Mouse (Mus musculus): Measurements from ENCODE around the gene Txnrd3. TPM values are rescaled to one million over a fixed set of nuclear protein-coding genes. Genes with fewer than 3 reads are reported as not detected.

The Txnrd3 gene
- total RNA-seq (2021), result 10 to 100 TPM; 17.6 to 18.1 TPM
- long read RNA-seq, experiment 1, transcript Txnrd3-201 (16 exons, 2,836 nt), result major isoform, 18 of 22 reads
- long read RNA-seq, experiment 1, partial matches to known transcripts, result 2 of 22 reads
- long read RNA-seq, experiment 1, other reads (novel, unspliced or antisense), result 2 of 22 reads
- long read RNA-seq, experiment 2, transcript Txnrd3-201 (16 exons, 2,836 nt), result major isoform, 57 of 67 reads
- long read RNA-seq, experiment 2, partial matches to known transcripts, result 4 of 67 reads
- long read RNA-seq, experiment 2, other reads (novel, unspliced or antisense), result 6 of 67 reads

DNA sequence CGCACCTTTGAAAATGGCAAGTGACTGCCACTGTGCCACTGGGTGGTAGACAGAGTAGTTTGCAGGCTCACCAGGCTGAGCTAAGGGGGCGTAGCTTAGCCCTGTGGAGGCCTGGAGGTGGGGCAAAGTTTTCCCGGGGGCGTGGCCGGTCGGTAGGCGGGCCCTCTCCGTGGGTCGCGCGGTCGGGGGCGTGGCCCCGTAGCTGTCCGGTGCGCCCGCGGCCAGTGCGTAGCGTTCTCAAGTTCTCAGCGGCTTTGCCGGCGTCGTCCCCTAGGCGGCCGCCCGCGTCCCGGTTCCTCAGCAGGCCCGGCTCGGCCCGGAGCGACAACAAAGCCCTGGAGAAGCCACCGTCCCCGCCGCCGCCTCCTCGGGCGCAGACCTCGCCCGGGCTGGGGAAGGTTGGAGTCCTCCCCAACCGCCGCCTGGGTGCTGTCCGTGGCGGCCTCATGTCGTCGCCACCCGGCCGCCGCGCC lies at the start of gene Txnrd3:
Gene Txnrd3, plus strand, starts transcription at position 191 of the 473 bp plus-strand sequence.
- DNase-seq (ENCODE audit: low spot score in 2 of 2), result peak; percentile 84 to 86

DNA sequence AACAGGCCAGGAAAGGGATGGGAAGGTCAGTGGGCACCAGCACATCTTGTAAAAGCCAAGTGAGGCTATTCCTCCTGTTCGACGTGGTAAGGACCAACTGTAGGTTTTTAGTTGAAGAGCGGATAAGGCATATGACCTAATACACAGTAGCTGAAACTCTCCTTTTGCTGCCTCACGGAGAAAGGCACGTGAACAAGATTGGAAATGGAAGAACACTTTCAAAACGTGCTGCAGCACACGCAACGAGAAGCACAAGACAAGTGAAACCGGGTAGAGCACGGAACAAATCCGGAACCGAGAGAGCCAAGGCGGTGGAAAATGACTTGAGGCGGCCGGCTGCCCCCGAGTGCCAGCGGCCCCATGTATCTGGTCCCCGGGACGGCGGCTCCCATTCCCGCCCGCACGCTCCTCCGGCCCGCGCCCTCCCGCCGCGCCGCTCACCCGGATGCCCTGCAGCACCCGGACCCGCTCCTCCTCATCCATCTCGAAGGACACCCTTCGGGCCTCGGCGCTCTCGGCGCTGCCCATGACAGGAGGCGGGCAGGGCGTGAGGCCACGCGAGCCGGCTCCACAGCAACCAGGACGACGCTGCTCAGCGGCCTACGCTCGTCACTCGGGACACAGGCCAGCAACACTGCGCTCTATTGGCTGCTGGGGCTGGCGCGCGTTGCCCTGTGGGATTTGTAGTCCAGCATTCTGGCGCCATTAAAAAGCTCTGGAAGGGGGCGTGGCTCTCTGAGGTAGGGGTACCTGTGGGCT lies 48.6 kb upstream of the Txnrd3 start, which contains the start of gene Chchd6:
Gene Chchd6, minus strand, starts transcription at position 635 of the 759 bp plus-strand sequence.
- DNase-seq (ENCODE audit: low spot score in 2 of 2), result peak; percentile 76 to 83

DNA sequence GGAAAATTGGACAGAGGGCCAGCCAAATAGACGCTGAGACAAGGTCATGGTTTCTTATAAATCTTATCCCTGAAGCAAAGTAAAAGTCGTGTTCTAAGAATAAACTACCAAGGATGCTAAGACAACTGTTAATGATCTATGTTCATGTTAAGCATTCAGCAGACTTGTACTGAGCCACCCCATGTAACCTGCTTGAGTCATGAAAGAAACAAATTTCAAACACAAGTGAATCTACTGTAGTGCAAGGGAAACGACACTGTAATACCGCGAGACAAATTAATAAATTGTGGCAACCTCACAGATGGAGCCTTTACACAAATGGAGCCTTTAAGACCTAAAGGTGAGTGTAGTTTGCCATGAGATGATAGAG lies 48.0 kb upstream of the Txnrd3 start:
- no peak for DNase-seq (ENCODE audit: low spot score in 2 of 2)

DNA sequence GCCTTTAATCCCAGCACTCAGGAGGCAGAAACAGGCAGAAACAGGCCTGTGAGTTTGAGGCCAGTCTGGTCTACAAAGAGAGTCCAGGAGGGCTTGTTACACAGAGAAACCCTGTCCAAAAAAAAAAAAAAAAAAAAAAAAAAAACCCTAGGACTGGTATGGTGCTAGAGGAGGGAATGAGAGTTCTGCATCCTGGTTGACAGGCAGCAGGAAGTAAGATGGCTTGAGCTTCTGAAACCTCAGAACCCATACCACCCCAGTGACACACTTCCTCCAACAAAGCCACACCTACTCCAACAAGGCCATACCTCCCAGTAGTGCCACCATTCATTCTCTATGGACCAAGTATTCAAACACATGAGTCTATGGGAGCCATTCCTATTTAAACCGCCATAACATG lies 47.3 kb upstream of the Txnrd3 start:
- no peak for DNase-seq (ENCODE audit: low spot score in 2 of 2)

DNA sequence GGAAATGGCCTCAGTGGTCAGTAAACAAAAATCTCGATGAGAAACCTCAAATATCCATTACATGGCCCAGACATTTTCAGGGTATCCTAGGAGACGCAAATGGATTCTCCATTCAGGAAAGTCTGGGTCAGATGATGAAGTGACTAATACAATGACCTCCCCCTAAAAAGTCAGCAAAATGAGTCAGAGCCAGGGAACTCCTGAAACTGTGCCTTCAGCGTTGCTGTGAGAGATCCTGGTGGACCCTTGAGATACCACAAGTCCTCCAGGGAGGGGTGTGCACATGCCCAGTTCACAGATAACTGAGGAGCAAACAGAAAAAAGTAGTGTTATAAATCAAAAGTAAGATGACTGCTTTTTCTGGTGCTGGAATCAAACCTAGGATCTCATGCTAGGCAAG lies 37.7 kb upstream of the Txnrd3 start:
- DNase-seq (ENCODE audit: low spot score in 2 of 2), result no peak

- DNase-seq (ENCODE audit: low spot score in 2 of 2), result no peak
These were observed 35.8 kb upstream of the Txnrd3 start for GRCm38 (mm10) chr6:89607999-89608398.

- DNase-seq (ENCODE audit: low spot score in 2 of 2), result no peak
These were observed 30.3 kb upstream of the Txnrd3 start for GRCm38 (mm10) chr6:89613336-89614106.

DNA sequence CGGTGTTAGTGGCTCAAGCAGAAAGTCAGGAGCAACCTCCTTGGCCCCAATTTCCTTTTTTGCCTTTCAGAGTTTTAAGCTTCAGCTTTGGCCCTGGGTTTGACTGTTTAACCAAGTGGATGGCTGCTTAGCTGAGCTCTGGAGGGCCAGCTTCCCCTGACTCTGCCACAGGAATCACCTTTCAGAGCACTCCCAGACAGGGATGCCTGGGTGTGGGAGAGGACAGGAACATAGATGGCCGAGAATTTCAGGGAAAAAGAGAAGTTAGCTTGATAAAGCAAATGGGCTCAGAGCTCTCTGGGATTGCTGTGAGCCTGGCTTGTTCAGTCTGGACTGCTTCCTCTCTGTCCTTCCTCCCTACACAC lies 29.7 kb upstream of the Txnrd3 start:
- DNase-seq (ENCODE audit: low spot score in 2 of 2), result no peak

GRCm38 (mm10) chr6:89614596-89615372 lies 29.0 kb upstream of the Txnrd3 start:
- DNase-seq (ENCODE audit: low spot score in 2 of 2), result no peak

- no peak for DNase-seq (ENCODE audit: low spot score in 2 of 2)
These were observed 28.4 kb upstream of the Txnrd3 start for GRCm38 (mm10) chr6:89615373-89615755.

DNA sequence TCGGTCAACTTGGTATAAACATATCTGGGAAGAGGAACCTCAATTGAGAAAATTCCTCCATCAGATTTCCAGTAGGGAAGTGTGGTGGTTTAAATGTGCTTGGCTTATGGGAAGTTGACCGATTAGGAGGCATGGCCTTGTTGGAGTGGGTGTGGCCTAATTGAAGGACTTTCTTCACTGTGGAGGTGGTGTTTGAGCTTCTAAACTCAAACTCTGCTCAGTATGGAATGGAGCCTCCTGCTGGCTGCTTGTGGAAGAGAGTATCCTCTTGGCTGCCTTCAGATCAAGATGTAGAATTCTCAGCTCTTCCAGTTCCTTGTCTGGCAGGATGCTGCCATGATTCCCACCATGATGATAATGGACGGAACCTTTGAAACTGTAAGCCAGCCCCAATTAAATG lies 21.1 kb upstream of the Txnrd3 start:
- no peak for DNase-seq (ENCODE audit: low spot score in 2 of 2)

DNA sequence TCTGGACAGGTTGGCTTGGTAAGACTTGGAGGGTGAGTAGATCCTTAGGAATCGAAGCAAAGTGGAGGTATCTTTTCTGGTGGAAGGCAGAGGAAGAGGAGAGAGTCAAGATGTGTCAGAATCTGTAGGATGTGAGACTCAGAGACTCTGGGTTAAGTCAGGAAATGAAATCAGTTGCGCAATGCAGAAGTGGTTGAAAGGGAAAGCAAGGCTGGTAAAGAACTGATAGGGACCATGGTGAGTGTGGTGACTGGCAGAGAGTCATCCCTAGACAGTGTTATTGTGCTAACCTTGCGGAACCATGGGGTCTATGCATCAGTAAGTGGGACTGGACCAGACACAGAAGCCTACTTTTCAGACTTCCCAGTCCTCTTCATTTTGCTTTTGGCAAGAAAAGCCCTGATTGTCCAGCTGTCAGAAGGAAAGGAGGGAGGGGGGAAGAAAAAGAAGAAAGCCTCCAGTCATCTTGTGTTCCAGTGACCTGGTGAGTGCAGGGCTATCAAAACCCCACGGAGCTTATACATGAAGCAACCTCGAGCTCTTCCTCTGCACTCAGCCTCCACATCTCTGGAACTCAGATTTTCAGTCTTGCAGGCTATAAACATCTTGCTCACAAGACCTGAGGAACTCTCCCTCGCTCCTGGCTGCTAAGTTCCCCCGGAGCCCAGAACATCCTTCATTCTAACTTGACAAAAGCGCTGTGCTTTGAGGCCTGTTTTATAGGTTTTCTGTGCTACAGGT lies 15.6 kb upstream of the Txnrd3 start:
- DNase-seq (ENCODE audit: low spot score in 2 of 2), result no peak

GRCm38 (mm10) chr6:89631809-89632562 lies 11.8 kb upstream of the Txnrd3 start:
- peak in 1 of 2 experiments; percentile 55 for DNase-seq (ENCODE audit: low spot score in 2 of 2)

DNA sequence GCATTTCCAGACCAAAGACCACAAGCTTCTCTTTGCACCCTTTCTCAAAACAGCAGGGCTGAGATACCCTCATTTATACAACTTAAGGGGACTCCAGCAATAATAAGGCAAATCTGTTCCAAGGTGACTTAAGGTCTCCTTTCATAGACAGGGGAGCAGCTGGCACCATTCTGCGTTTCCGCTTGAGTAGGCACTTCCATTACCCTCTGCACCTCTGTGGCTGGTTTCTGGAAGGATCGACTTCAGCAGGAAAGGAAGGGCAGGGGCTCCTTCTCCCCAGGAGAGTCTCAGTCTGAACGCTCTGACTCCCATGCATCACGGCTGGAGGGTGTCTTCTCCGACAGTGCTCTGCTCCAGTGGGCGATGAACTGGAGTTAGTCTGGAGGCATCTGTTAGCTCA lies 10.7 kb upstream of the Txnrd3 start:
- DNase-seq (ENCODE audit: low spot score in 2 of 2), result no peak

- DNase-seq (ENCODE audit: low spot score in 2 of 2), result no peak
These were observed 9.4 kb upstream of the Txnrd3 start for GRCm38 (mm10) chr6:89634400-89634799.

- no peak for DNase-seq (ENCODE audit: low spot score in 2 of 2)
These were observed 5.8 kb upstream of the Txnrd3 start for GRCm38 (mm10) chr6:89637977-89638376.

- no peak for DNase-seq (ENCODE audit: low spot score in 2 of 2)
These were observed 4.8 kb upstream of the Txnrd3 start for GRCm38 (mm10) chr6:89639025-89639424.

GRCm38 (mm10) chr6:89644271-89645075 lies 685 bp downstream of the Txnrd3 start:
- DNase-seq (ENCODE audit: low spot score in 2 of 2), result peak; percentile 69 to 85

GRCm38 (mm10) chr6:89649897-89650296 lies 6.1 kb downstream of the Txnrd3 start:
- DNase-seq (ENCODE audit: low spot score in 2 of 2), result no peak

All from adrenal gland, postnatal 4 days (tissue).